Mouse (Mus musculus): ENCODE measurements around the gene Zmynd10. TPM values are rescaled to one million over a fixed set of nuclear protein-coding genes. Genes with fewer than 3 reads are reported as not detected.

Zmynd10 gene
- 0.97 and 1.2 TPM in 2 replicates for polyA plus RNA-seq (2016; fragmentation: Nextera tagmentation; extraction: Ambion mirVana)

- Histone ChIP-seq H3K4me3 (peak within 1 kb of the TSS; percentile 44), H3K27me3 (replicated peaks; ENCODE audit: low read depth, poor library complexity, severe bottlenecking) (peaks cover 48% of the 10 kb centered on the region), H3K36me3 (replicated peaks) (peaks cover 23% of the 10 kb centered on the region), H3K27ac (replicated peaks) (0 out of 2 replicates have a peak within 1 kb of the TSS, but pooled peaks have one; percentile 20), H3K4me1 (peaks cover 67% of the 10 kb centered on the region), H3K9me3 (no peaks in the 10 kb centered on the region)
- WGBS = 5% methylated on average over 20 of the region's 20 CpGs
- DNase-seq (ENCODE audit: low spot score) = peak; percentile 94
These were observed at the start of gene Zmynd10 for GRCm38 (mm10) chr9:107547026-107547425. Gene Zmynd10 (plus strand): TSS chr9:107547298.

- Histone ChIP-seq H3K4me1 (peaks cover 15% of the 10 kb centered on the region), H3K36me3 (replicated peaks) (no peaks in the 10 kb centered on the region), H3K27ac (replicated peaks) (no peak overlapping the region; the same call in 1 of the 2 replicates), H3K4me3 (no peak overlapping the region), H3K9me3 (no peaks in the 10 kb centered on the region), H3K27me3 (replicated peaks; ENCODE audit: low read depth, poor library complexity, severe bottlenecking) (0 out of 2 replicates have a peak, but pooled peaks cover 1% of the 10 kb centered on the region)
- WGBS = 83% methylated on average over 3 of the region's 3 CpGs
- DNase-seq (ENCODE audit: low spot score) = no peak
These were observed 46.3 kb upstream of the Zmynd10 start for GRCm38 (mm10) chr9:107500708-107501286.

GRCm38 (mm10) chr9:107502131-107502846 is 44.8 kb upstream of the Zmynd10 start:
- no peak overlapping the region for H3K27ac ChIP-seq (replicated peaks)
- no peak for DNase-seq (ENCODE audit: low spot score)
- no peaks in the 10 kb centered on the region for H3K36me3 ChIP-seq (replicated peaks)
- WGBS = 90% methylated on average over 12 of the region's 12 CpGs
- H3K9me3 ChIP-seq = no peaks in the 10 kb centered on the region
- 0 out of 2 replicates have a peak, but pooled peaks cover 16% of the 10 kb centered on the region for H3K27me3 ChIP-seq (replicated peaks; ENCODE audit: low read depth, poor library complexity, severe bottlenecking)
- peaks cover 18% of the 10 kb centered on the region for H3K4me1 ChIP-seq
- H3K4me3 ChIP-seq = no peak overlapping the region

GRCm38 (mm10) chr9:107504662-107505537 is 42.2 kb upstream of the Zmynd10 start:
- H3K36me3 ChIP-seq (replicated peaks) = no peaks in the 10 kb centered on the region
- H3K27ac ChIP-seq (replicated peaks) = 0 out of 2 replicates have a peak overlapping the region, but pooled peaks have one; percentile 14
- no peaks in the 10 kb centered on the region for H3K9me3 ChIP-seq
- no peak overlapping the region for H3K4me3 ChIP-seq
- DNase-seq (ENCODE audit: low spot score) = no peak
- 78% methylated on average over 19 of the region's 19 CpGs for WGBS
- 0 out of 2 replicates have a peak, but pooled peaks cover 21% of the 10 kb centered on the region for H3K27me3 ChIP-seq (replicated peaks; ENCODE audit: low read depth, poor library complexity, severe bottlenecking)
- peaks cover 27% of the 10 kb centered on the region for H3K4me1 ChIP-seq

GRCm38 (mm10) chr9:107508266-107508665 is 38.8 kb upstream of the Zmynd10 start:
- no peaks in the 10 kb centered on the region for H3K9me3 ChIP-seq
- DNase-seq (ENCODE audit: low spot score) = no peak
- 62% methylated on average over 10 of the region's 10 CpGs for WGBS
- 0 out of 2 replicates have a peak, but pooled peaks cover 24% of the 10 kb centered on the region for H3K27me3 ChIP-seq (replicated peaks; ENCODE audit: low read depth, poor library complexity, severe bottlenecking)
- no peak overlapping the region for H3K4me3 ChIP-seq
- H3K36me3 ChIP-seq (replicated peaks) = no peaks in the 10 kb centered on the region
- no peak overlapping the region for H3K27ac ChIP-seq (replicated peaks)
- peaks cover 47% of the 10 kb centered on the region for H3K4me1 ChIP-seq

- Histone ChIP-seq H3K9me3 (no peaks in the 10 kb centered on the region), H3K4me1 (peaks cover 47% of the 10 kb centered on the region), H3K27ac (replicated peaks) (0 out of 2 replicates have a peak overlapping the region, but pooled peaks have one; percentile 11), H3K4me3 (no peak overlapping the region), H3K27me3 (replicated peaks; ENCODE audit: low read depth, poor library complexity, severe bottlenecking) (0 out of 2 replicates have a peak, but pooled peaks cover 31% of the 10 kb centered on the region), H3K36me3 (replicated peaks) (no peaks in the 10 kb centered on the region)
- 89% methylated on average over 14 of the region's 14 CpGs for WGBS
- DNase-seq (ENCODE audit: low spot score) = no peak
These were observed 36.6 kb upstream of the Zmynd10 start for GRCm38 (mm10) chr9:107510384-107511100.

- Histone ChIP-seq H3K36me3 (replicated peaks) (no peaks in the 10 kb centered on the region), H3K4me3 (no peak overlapping the region), H3K27ac (replicated peaks) (peak overlapping the region; percentile 11; the same call in 1 of the 2 replicates), H3K4me1 (peaks cover 44% of the 10 kb centered on the region), H3K27me3 (replicated peaks; ENCODE audit: low read depth, poor library complexity, severe bottlenecking) (0 out of 2 replicates have a peak, but pooled peaks cover 23% of the 10 kb centered on the region), H3K9me3 (no peaks in the 10 kb centered on the region)
- no peak for DNase-seq (ENCODE audit: low spot score)
- 68% methylated on average over 8 of the region's 8 CpGs for WGBS
These were observed 35.7 kb upstream of the Zmynd10 start for GRCm38 (mm10) chr9:107511436-107511835.

GRCm38 (mm10) chr9:107512326-107512725 is 34.8 kb upstream of the Zmynd10 start:
- no peak for DNase-seq (ENCODE audit: low spot score)
- H3K27me3 ChIP-seq (replicated peaks; ENCODE audit: low read depth, poor library complexity, severe bottlenecking) = 0 out of 2 replicates have a peak, but pooled peaks cover 14% of the 10 kb centered on the region
- no peaks in the 10 kb centered on the region for H3K9me3 ChIP-seq
- H3K27ac ChIP-seq (replicated peaks) = 0 out of 2 replicates have a peak overlapping the region, but pooled peaks have one; percentile 19
- no peaks in the 10 kb centered on the region for H3K36me3 ChIP-seq (replicated peaks)
- H3K4me3 ChIP-seq = no peak overlapping the region
- 75% methylated on average over 16 of the region's 16 CpGs for WGBS
- H3K4me1 ChIP-seq = peaks cover 46% of the 10 kb centered on the region

- Histone ChIP-seq H3K4me3 (no peak overlapping the region), H3K27me3 (replicated peaks; ENCODE audit: low read depth, poor library complexity, severe bottlenecking) (0 out of 2 replicates have a peak, but pooled peaks cover 18% of the 10 kb centered on the region), H3K4me1 (peaks cover 41% of the 10 kb centered on the region), H3K36me3 (replicated peaks) (no peaks in the 10 kb centered on the region), H3K9me3 (no peaks in the 10 kb centered on the region), H3K27ac (replicated peaks) (no peak overlapping the region)
- 26% methylated on average over 14 of the region's 14 CpGs for WGBS
- peak; percentile 90 for DNase-seq (ENCODE audit: low spot score)
These were observed 32.7 kb upstream of the Zmynd10 start for GRCm38 (mm10) chr9:107514303-107514955.

- peaks cover 30% of the 10 kb centered on the region for H3K4me1 ChIP-seq
- no peak overlapping the region for H3K4me3 ChIP-seq
- 65% methylated on average over 6 of the region's 6 CpGs for WGBS
- peaks cover 44% of the 10 kb centered on the region for H3K27me3 ChIP-seq (replicated peaks; ENCODE audit: low read depth, poor library complexity, severe bottlenecking)
- H3K27ac ChIP-seq (replicated peaks) = no peak overlapping the region; the same call in 1 of the 2 replicates
- no peak for DNase-seq (ENCODE audit: low spot score)
- no peaks in the 10 kb centered on the region for H3K9me3 ChIP-seq
- H3K36me3 ChIP-seq (replicated peaks) = no peaks in the 10 kb centered on the region
These were observed 26.8 kb upstream of the Zmynd10 start for GRCm38 (mm10) chr9:107520331-107520730.

GRCm38 (mm10) chr9:107521190-107521589 is 25.9 kb upstream of the Zmynd10 start:
- DNase-seq (ENCODE audit: low spot score) = no peak
- Histone ChIP-seq H3K9me3 (no peaks in the 10 kb centered on the region), H3K27ac (replicated peaks) (no peak overlapping the region), H3K27me3 (replicated peaks; ENCODE audit: low read depth, poor library complexity, severe bottlenecking) (peaks cover 53% of the 10 kb centered on the region), H3K4me3 (no peak overlapping the region), H3K36me3 (replicated peaks) (no peaks in the 10 kb centered on the region), H3K4me1 (peaks cover 32% of the 10 kb centered on the region)
- 67% methylated on average over 5 of the region's 5 CpGs for WGBS
